Mouse (Mus musculus) gastrocnemius, adult 18-20 months (tissue): Measurements from ENCODE around the gene Tfr2. TPM values are rescaled to one million over a fixed set of nuclear protein-coding genes. Genes with fewer than 3 reads are reported as not detected.
"Not testable (repeated sequence)": the region's sequence is repeated elsewhere in the genome, so short reads cannot be mapped to it uniquely, and the experiment has no call there.

ENCODE experiments used
- DNase-seq: peaks from one replicate; pipeline ENCODE4 v3.0.0; 2021; ENCODE audit warnings: low spot score
- total RNA-seq, 2 experiments: library from RNA; stranded (reverse); gene quantifications; 2 replicates each; pipeline ENCODE4 v1.2.3; 2021

Tfr2 gene
- total RNA-seq, 2 experiments from 2014 or later: 0.36 TPM; not detected in 1

- no peak for DNase-seq
Observed at GRCm38 (mm10) chr5:137583670-137584169, 14.1 kb downstream of the Tfr2 start.

- DNase-seq: peak; percentile 79
Observed at GRCm38 (mm10) chr5:137584976-137585375, 15.3 kb downstream of the Tfr2 start.

- no peak for DNase-seq
Observed at GRCm38 (mm10) chr5:137590507-137590906, 20.9 kb downstream of the Tfr2 start.

- no peak for DNase-seq
Observed at GRCm38 (mm10) chr5:137595921-137596320, 26.3 kb downstream of the Tfr2 start.

GRCm38 (mm10) chr5:137596601-137597261, 27.1 kb downstream of the Tfr2 start:
- DNase-seq: no peak

- DNase-seq: no peak
Observed at GRCm38 (mm10) chr5:137597625-137598024, 28.0 kb downstream of the Tfr2 start.

- DNase-seq: no peak
Observed at GRCm38 (mm10) chr5:137598100-137598826, 28.6 kb downstream of the Tfr2 start.

- DNase-seq: no peak
Observed at GRCm38 (mm10) chr5:137599600-137599999, 30.0 kb downstream of the Tfr2 start.

- DNase-seq: no peak
Observed at GRCm38 (mm10) chr5:137600281-137600618, 30.6 kb downstream of the Tfr2 start.

- peak; percentile 97 for DNase-seq
Observed at GRCm38 (mm10) chr5:137600619-137601364, 31.2 kb downstream of the Tfr2 start, which contains the start of gene Mospd3. Gene Mospd3 (minus strand): TSS chr5:137601058.

GRCm38 (mm10) chr5:137601365-137601729, 31.7 kb downstream of the Tfr2 start:
- DNase-seq: peak; percentile 46

- no peak for DNase-seq
Observed at GRCm38 (mm10) chr5:137607860-137608653, 38.4 kb downstream of the Tfr2 start.

- no peak for DNase-seq
Observed at GRCm38 (mm10) chr5:137608654-137609190, 39.1 kb downstream of the Tfr2 start.

- DNase-seq: no peak
Observed at GRCm38 (mm10) chr5:137609292-137609691, 39.7 kb downstream of the Tfr2 start.

- DNase-seq: no peak
Observed at GRCm38 (mm10) chr5:137610056-137610455, 40.4 kb downstream of the Tfr2 start.

GRCm38 (mm10) chr5:137610548-137611244, 41.1 kb downstream of the Tfr2 start:
- peak; percentile 89 for DNase-seq

GRCm38 (mm10) chr5:137611245-137611602, 41.6 kb downstream of the Tfr2 start:
- DNase-seq: peak; percentile 79

GRCm38 (mm10) chr5:137613076-137613475, 43.4 kb downstream of the Tfr2 start:
- peak; percentile 38 for DNase-seq

- peak; percentile 50 for DNase-seq
Observed at GRCm38 (mm10) chr5:137613550-137613949, 43.9 kb downstream of the Tfr2 start, which contains the start of gene Pcolce. Gene Pcolce (minus strand): TSS chr5:137613784.

- not testable (repeated sequence) for DNase-seq
Observed at GRCm38 (mm10) chr5:137614921-137615320, 45.3 kb downstream of the Tfr2 start.
